Mouse (Mus musculus) CH12.LX (cell line): Measurements from ENCODE around the gene St8sia6. TPM values are rescaled to one million over a fixed set of nuclear protein-coding genes. Genes with fewer than 3 reads are reported as not detected.

ENCODE experiments used
- DNase-seq: peaks from one replicate; pipeline ENCODE4 v3.0.0-alpha.2; 2013; ENCODE audit errors: extremely low read depth
- H3K27ac ChIP-seq: 2 replicates; pipeline ENCODE4 v1.5.1; 2012; ENCODE audit warnings: low read depth, mild to moderate bottlenecking, control low read depth, moderate library complexity; ENCODE audit not compliant: insufficient read depth
- H3K27me3 ChIP-seq: replicated peaks from 2 replicates; pipeline ENCODE3; 2012; ENCODE audit warnings: inconsistent platforms
- H3K36me3 ChIP-seq, 2 experiments: replicated peaks in 1 of 2; 2 replicates each; pipeline versions ENCODE3 to v1.6.1; 2012; ENCODE audit warnings: inconsistent platforms in 1 of 2, low read length in 1 of 2, mild to moderate bottlenecking in 1 of 2, mixed read lengths in 1 of 2, moderate library complexity in 1 of 2; ENCODE audit not compliant: control insufficient read depth in 1 of 2, insufficient read depth in 1 of 2
- H3K4me1 ChIP-seq, 2 experiments: 2 replicates each; pipeline ENCODE4 v1.6.1; 2012; ENCODE audit warnings: inconsistent platforms in 1 of 2, moderate library complexity in 1 of 2; ENCODE audit not compliant: insufficient read depth in 2 of 2, control insufficient read depth in 1 of 2
- H3K4me2 ChIP-seq: 2 replicates; pipeline ENCODE4 v1.6.1; 2012; ENCODE audit warnings: low read depth, mild to moderate bottlenecking, control low read depth; ENCODE audit not compliant: poor library complexity, insufficient read depth, severe bottlenecking
- H3K4me3 ChIP-seq, 3 experiments: fragments of 150-350 bp in 1 of 3; sonication (generic) in 1 of 3; replicated peaks in 1 of 3; 2 replicates each; pipeline versions ENCODE3 to v1.5.1; 2011 to 2012; ENCODE audit warnings: low read depth in 2 of 3, low read length in 2 of 3, mild to moderate bottlenecking in 2 of 3, moderate library complexity in 2 of 3, control low read depth in 1 of 3, improper control_type of control experiment in 1 of 3, inconsistent platforms in 1 of 3, mixed read lengths in 1 of 3; ENCODE audit not compliant: poor library complexity in 1 of 3
- H3K79me2 ChIP-seq: replicated peaks from 2 replicates; pipeline ENCODE4 v1.6.1; 2012; ENCODE audit warnings: mild to moderate bottlenecking, moderate library complexity; ENCODE audit not compliant: control insufficient read depth, poor library complexity, insufficient read depth, severe bottlenecking; ENCODE audit errors: extremely low read depth
- H3K9ac ChIP-seq: 2 replicates; pipeline ENCODE4 v1.6.1; 2012; ENCODE audit warnings: low read depth, mild to moderate bottlenecking, control low read depth, moderate library complexity; ENCODE audit not compliant: insufficient read depth
- H3K9me3 ChIP-seq: replicated peaks from 2 replicates; pipeline ENCODE3; 2012; ENCODE audit warnings: low read length, inconsistent platforms, mixed read lengths
- BHLHE40 ChIP-seq: IDR thresholded peaks from 2 replicates; pipeline ENCODE4 v1.6.1; 2011; ENCODE audit warnings: mild to moderate bottlenecking, low read depth, low read length, improper control_type of control experiment
- CHD2 ChIP-seq: IDR thresholded peaks from 2 replicates; pipeline ENCODE4 v1.6.1; 2011; ENCODE audit warnings: low read length, improper control_type of control experiment
- E2F4 ChIP-seq: IDR thresholded peaks from 2 replicates; pipeline ENCODE4 v1.6.1; 2011; ENCODE audit warnings: low read depth, low read length, improper control_type of control experiment; ENCODE audit not compliant: insufficient replicate concordance
- ETS1 ChIP-seq: conservative IDR thresholded peaks from 2 replicates; pipeline ENCODE4 v1.6.1; 2012; ENCODE audit warnings: low read depth, mild to moderate bottlenecking, inconsistent platforms, low read length, improper control_type of control experiment, moderate library complexity
- HCFC1 ChIP-seq: IDR thresholded peaks from 2 replicates; pipeline ENCODE4 v1.6.1; 2012; ENCODE audit warnings: low read depth, mild to moderate bottlenecking, inconsistent platforms, low read length, improper control_type of control experiment
- IRF4 ChIP-seq: IDR thresholded peaks from 2 replicates; pipeline ENCODE4 v1.6.1; 2014; ENCODE audit warnings: low read depth, mild to moderate bottlenecking, inconsistent platforms, low read length, improper control_type of control experiment
- JUND ChIP-seq: conservative IDR thresholded peaks from 2 replicates; pipeline ENCODE4 v1.6.1; 2011; ENCODE audit warnings: low read depth, low read length, improper control_type of control experiment
- KAT2A ChIP-seq: IDR thresholded peaks from 2 replicates; pipeline ENCODE4 v1.6.1; 2012; ENCODE audit warnings: low read length, improper control_type of control experiment, inconsistent platforms; ENCODE audit not compliant: insufficient replicate concordance
- MAFK ChIP-seq: IDR thresholded peaks from 2 replicates; pipeline ENCODE4 v1.6.1; 2011; ENCODE audit warnings: low read length, improper control_type of control experiment; ENCODE audit not compliant: insufficient replicate concordance
- MAX ChIP-seq: IDR thresholded peaks from 2 replicates; pipeline ENCODE4 v1.6.1; 2011; ENCODE audit warnings: low read length, improper control_type of control experiment
- MAZ ChIP-seq: IDR thresholded peaks from 2 replicates; pipeline ENCODE4 v1.6.1; 2012; ENCODE audit warnings: low read depth, mild to moderate bottlenecking, inconsistent platforms, low read length, improper control_type of control experiment, moderate library complexity
- MXI1 ChIP-seq: IDR thresholded peaks from 2 replicates; pipeline ENCODE4 v1.6.1; 2011; ENCODE audit warnings: mild to moderate bottlenecking, low read depth, low read length, improper control_type of control experiment
- MYC ChIP-seq: IDR thresholded peaks from 2 replicates; pipeline ENCODE4 v1.6.1; 2011; ENCODE audit warnings: low read depth, mild to moderate bottlenecking, improper control_type of control experiment, low read length
- NRF1 ChIP-seq: IDR thresholded peaks from 2 replicates; pipeline ENCODE4 v1.6.1; 2014; ENCODE audit warnings: low read depth, mild to moderate bottlenecking, inconsistent platforms, low read length, improper control_type of control experiment, moderate library complexity
- PAX5 ChIP-seq: IDR thresholded peaks from 2 replicates; pipeline ENCODE4 v1.6.1; 2012; ENCODE audit warnings: low read length, inconsistent platforms, mixed read lengths
- POLR2A ChIP-seq: IDR thresholded peaks from 2 replicates; pipeline ENCODE4 v1.6.1; 2011; ENCODE audit warnings: low read depth, mild to moderate bottlenecking, improper control_type of control experiment, low read length
- SMC3 ChIP-seq: IDR thresholded peaks from 2 replicates; pipeline ENCODE4 v1.6.1; 2011; ENCODE audit warnings: low read depth, low read length, improper control_type of control experiment
- TBP ChIP-seq: conservative IDR thresholded peaks from 2 replicates; pipeline ENCODE4 v1.6.1; 2011; ENCODE audit warnings: low read depth, low read length, improper control_type of control experiment
- USF2 ChIP-seq: conservative IDR thresholded peaks from 2 replicates; pipeline ENCODE4 v1.6.1; 2011; ENCODE audit warnings: low read depth, low read length, improper control_type of control experiment
- ZKSCAN1 ChIP-seq: IDR thresholded peaks from 2 replicates; pipeline ENCODE4 v1.6.1; 2012; ENCODE audit warnings: low read depth, inconsistent platforms, low read length, improper control_type of control experiment, borderline replicate concordance
- ZMIZ1 ChIP-seq: IDR thresholded peaks from 2 replicates; pipeline ENCODE4 v1.6.1; 2012; ENCODE audit warnings: low read depth, mild to moderate bottlenecking, inconsistent platforms, low read length, improper control_type of control experiment
- dilution Hi-C: fragments of 300-500 bp; cut with MboI; formaldehyde crosslinking; loops from 2 replicates; pipeline ENCODE4 v1.14.3; 2020; ENCODE audit warnings: low sequenced_read_pairs; ENCODE audit not compliant: extremely low pct_unique_long_range_greater_than_20kb, extremely low pct_ligation_motif_present
- in situ Hi-C: fragments of 300-500 bp; cut with MboI; formaldehyde crosslinking; loops from 3 replicates; pipeline ENCODE4 v1.14.3; 2019; ENCODE audit warnings: low sequenced_read_pairs, low pct_ligation_motif_present, low pct_unique_long_range_greater_than_20kb, mixed read lengths
- polyA plus RNA-seq: library from polyadenylated mRNA; unstranded; fragments of >175 nt; gene quantifications from 2 replicates; pipeline ENCODE4 v1.2.1, GENCODE M21; 2012; ENCODE audit warnings: low read depth; ENCODE audit not compliant: insufficient read length
- total RNA-seq, 2 experiments: library from RNA; depleted of rRNA; stranded (reverse); fragments of 300-350 nt in 1 of 2; fragments of >200 nt in 1 of 2; gene quantifications; 2 replicates each; pipeline ENCODE4 v1.2.3; 2012 to 2014

Gene St8sia6
- total RNA-seq (2012; rRNA removed) = 27.4 and 32.5 TPM in 2 replicates
- total RNA-seq (2014; rRNA removed) = 43.7 and 46.4 TPM in 2 replicates
- polyA plus RNA-seq = 51.0 and 56.4 TPM in 2 replicates

DNA sequence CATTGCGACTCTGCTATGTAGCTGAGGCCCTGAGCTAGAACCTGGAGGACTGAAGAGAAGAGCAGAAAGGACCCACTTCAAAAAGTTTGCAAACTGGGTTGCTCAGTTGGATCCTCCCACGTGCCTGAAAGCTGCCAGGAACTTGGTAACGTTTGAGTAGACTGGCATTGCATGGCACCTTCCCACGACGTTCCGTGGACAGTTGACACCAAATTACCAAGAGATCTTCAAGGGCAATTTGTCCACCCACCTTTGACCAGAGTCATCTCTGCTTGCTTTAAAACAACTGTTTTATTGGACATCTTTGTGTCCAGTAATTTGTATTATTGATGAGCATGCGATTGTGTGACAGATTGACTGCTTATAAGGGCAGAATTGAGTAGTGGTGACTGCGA, at the start of gene St8sia6:
Gene St8sia6, minus strand, starts transcription at position 96 of the 395 bp plus-strand sequence.
- dilution Hi-C loops = no loop called here
- Histone ChIP-seq H3K9me3 (no peaks in the 10 kb centered on the region), H3K27ac (peak within 1 kb of the TSS; percentile 87), H3K4me1 (peaks cover 3 to 19% of the 10 kb centered on the region in 2 experiments), H3K4me3 (peak within 1 kb of the TSS; percentile 52 to 94 (median 80)), H3K9ac (peak within 1 kb of the TSS; percentile 56), H3K27me3 (no peaks in the 10 kb centered on the region), H3K79me2 (peaks cover 6% of the 10 kb centered on the region; the same call in 1 of the 2 replicates), H3K36me3 (no peaks in the 10 kb centered on the region), H3K4me2 (peak within 1 kb of the TSS; percentile 32; the same call in 1 of the 2 replicates)
- no peak for DNase-seq
- in situ Hi-C loops = loop anchor here (10.0 to 25.0 kb wide), 2 partner anchors 61 to 507 kb away; no protein-coding TSS in a partner anchor
- peak; percentile 45; the same call in 1 of the 2 replicates for TF ChIP-seq BHLHE40
- no peak for TF ChIP-seq HCFC1

DNA sequence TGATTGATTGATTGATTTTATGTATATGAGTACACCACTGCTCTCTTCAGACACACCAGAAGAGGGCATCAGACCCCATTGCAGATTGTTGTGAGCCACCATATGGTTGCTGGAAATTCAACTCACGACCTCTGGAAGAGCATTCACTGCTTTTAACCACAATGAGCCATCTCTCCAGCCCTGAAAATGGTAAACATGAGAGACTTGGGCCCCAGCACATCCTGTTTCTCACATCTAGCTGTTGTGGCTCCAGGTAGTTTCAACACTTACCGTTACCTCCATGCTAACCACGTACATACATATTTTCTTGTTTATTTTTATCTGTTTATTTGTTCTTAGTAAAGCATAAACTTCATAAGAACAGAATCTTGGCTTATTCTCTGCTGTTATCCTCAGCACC, 42.4 kb upstream of the St8sia6 start:
- DNase-seq = no peak
- H3K4me2 ChIP-seq = no peak overlapping the region
- TF ChIP-seq MXI1 (no peak), MYC (no peak), BHLHE40 (no peak), MAZ (no peak), POLR2A (no peak), NRF1 (no peak), TBP (no peak), MAFK (no peak), USF2 (no peak), JUND (no peak), PAX5 (no peak), MAX (no peak), ETS1 (no peak), SMC3 (no peak), ZMIZ1 (no peak), ZKSCAN1 (no peak), IRF4 (no peak), E2F4 (no peak), KAT2A (no peak), CHD2 (no peak)
- H3K27me3 ChIP-seq = no peaks in the 10 kb centered on the region
- no peak overlapping the region for H3K9ac ChIP-seq
- dilution Hi-C loops (no loop called here), in situ Hi-C loops (no loop called here)
- no peak overlapping the region for H3K27ac ChIP-seq
- no peaks in the 10 kb centered on the region for H3K4me1 ChIP-seq
- H3K36me3 ChIP-seq = no peaks in the 10 kb centered on the region
- no peaks in the 10 kb centered on the region for H3K79me2 ChIP-seq
- H3K9me3 ChIP-seq = no peaks in the 10 kb centered on the region
- H3K4me3 ChIP-seq = no peak overlapping the region
